Mouse (Mus musculus): ENCODE data around the gene Nudt17.

GRCm38 (mm10) chr3:96673514-96673913, 34.8 kb downstream of the Nudt17 start:
- TF ChIP-seq TAL1 (IDR thresholded peaks at IDR 0.05; ENCODE audit: low read length) = no peak
- no peak for TF ChIP-seq GATA1 (IDR thresholded peaks at IDR 0.05; ENCODE audit: low read length)
